Mouse (Mus musculus) adrenal gland, adult 10 weeks (tissue): ENCODE data around the gene Zkscan16. TPM values are rescaled to one million over a fixed set of nuclear protein-coding genes. Genes with fewer than 3 reads are reported as not detected.

Experiments
- polyA plus RNA-seq: library from polyadenylated mRNA; stranded (reverse); fragments of 350-450 nt; fragmentation: Illumina TruSeq; extraction: RNeasy Lipid Tissue Mini Kit (QIAGEN cat#74804); gene quantifications from one replicate; pipeline ENCODE4 v1.2.3, GENCODE M21; 2014; ENCODE audit warnings: low read depth, low replicate concordance

Zkscan16 gene
- polyA plus RNA-seq: 6.4 TPM

GRCm38 (mm10) chr4:58943420-58944205 is at the start of gene Zkscan16:
TSS of gene Zkscan16 (plus strand) at chr4:58943628.

GRCm38 (mm10) chr4:58912629-58913335 is 30.6 kb upstream of the Zkscan16 start, which contains the start of gene Ecpas:
TSS of gene Ecpas (minus strand) at chr4:58912749.

GRCm38 (mm10) chr4:58986540-58987190 is 43.2 kb downstream of the Zkscan16 start, which contains the start of gene Ptgr1:
TSS of gene Ptgr1 (minus strand) at chr4:58987119.

GRCm38 (mm10) chr4:58994762-58995161 is 51.3 kb downstream of the Zkscan16 start, which contains the start of gene Dnajc25:
TSS of gene Dnajc25 (plus strand) at chr4:58995062.

GRCm38 (mm10) chr4:59002948-59003805 is 59.7 kb downstream of the Zkscan16 start, which contains the start of gene Gm20503:
TSS of gene Gm20503 (plus strand) at chr4:59003210.

Other genes starting within 250 kb of the Zkscan16 start
- not detected for gene Olfr267, start 155.9 kb upstream of the Zkscan16 start, polyA plus RNA-seq
- 209 TPM for gene Ecpas, start 30.9 kb upstream of the Zkscan16 start, polyA plus RNA-seq
- 12.5 TPM for gene Ptgr1, start 43.5 kb downstream of the Zkscan16 start, polyA plus RNA-seq
- gene Dnajc25, start 51.4 kb downstream of the Zkscan16 start, polyA plus RNA-seq: 31.5 TPM
- not detected for gene Gm20503, start 59.6 kb downstream of the Zkscan16 start, polyA plus RNA-seq
- gene Gng10, start 91.5 kb downstream of the Zkscan16 start, polyA plus RNA-seq: 101 TPM
- not detected for gene AI481877, start 195.4 kb downstream of the Zkscan16 start, polyA plus RNA-seq
- 89.4 TPM for gene Ugcg, start 245.6 kb downstream of the Zkscan16 start, polyA plus RNA-seq